Mouse (Mus musculus): Measurements from ENCODE around the gene Clns1a.

Gene Clns1a

DNA sequence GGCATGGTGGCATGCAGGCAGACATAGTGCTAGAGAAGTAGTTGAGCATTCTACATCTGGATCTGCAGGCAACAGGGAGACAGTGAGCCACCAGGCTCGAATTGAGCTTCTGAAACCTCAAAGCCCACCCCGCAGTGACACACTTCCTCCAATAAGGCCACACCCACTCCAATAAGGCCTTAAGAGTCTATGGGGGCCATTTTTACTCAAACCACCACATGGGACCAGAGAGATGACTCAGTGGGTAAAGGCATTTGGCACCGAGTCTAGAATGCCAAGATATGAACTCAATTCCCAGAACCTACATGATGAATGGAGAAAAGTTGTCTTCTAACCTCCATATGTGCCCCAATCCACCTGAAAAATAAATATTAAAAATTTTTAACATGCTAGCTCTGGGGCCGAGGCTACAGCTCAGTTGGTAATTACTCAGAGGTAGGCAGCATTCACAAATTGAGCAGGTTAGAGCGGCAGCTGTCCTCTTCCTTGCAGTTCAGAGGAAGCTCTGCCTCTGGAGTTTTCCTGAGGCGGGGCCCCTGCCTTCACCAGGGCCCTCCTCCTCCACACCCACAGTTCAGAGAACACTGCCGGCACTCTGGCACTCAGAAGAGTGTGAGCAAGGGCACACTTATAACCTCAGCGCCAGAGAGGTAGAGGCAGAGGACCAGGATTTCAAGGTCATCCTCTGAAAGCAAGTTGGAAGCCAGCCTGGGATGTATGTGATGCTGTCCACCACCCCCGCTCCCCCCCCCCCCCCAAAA is 70.2 kb downstream of the Clns1a start:
- no peak for DNase-seq (ENCODE audit: low spot score)

DNA sequence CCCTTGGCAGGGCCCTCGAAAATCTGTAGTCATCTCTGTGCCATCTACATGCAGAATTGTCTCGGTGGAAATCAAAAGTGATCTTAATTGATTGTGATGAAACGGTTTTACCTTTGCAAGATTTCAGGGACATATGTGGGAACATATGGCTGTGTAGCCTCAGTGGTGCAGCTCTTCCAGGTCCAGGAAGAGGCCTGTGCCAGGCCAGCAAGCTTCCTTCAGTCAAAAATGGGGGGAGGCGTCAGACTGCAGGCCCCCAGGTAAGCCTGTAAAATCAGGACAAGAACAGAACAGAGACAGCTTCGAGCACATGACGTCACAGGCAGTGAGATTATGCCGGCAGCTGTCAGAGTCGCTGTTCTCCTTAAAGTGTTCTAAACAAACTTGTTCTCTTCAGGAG is 71.4 kb downstream of the Clns1a start:
- DNase-seq (ENCODE audit: low spot score), result no peak

DNA sequence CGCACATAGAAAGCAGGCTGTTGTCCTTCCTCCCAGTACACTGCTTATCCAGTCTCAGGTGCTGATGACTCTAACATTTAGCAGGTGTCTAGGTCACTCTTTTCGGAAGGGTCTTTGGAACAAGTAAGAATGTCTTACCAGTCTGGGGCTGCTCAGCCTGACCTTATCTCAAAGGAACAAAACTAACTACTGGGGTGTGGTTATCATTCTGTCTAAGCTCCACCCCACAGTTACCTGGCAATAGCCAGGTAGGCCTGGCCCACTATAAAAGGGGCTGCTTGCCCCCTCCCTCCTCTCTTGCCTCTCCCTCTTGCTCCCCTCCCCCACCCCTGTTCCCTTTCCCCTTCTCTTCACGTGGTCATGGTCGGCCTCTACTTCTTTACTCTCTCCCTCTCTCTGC is 72.6 kb downstream of the Clns1a start:
- DNase-seq (ENCODE audit: low spot score), result no peak

Measured in retina, embryonic 14.5 days (tissue).